Mouse (Mus musculus) kidney, embryonic 15.5 days (tissue): Measurements from ENCODE around the gene Arap1. TPM values are rescaled to one million over a fixed set of nuclear protein-coding genes. Genes with fewer than 3 reads are reported as not detected.

Source experiments
- ATAC-seq: fragments of 200-750 bp; cut with Nextera tagmentation; replicated peaks from 2 replicates; pipeline ENCODE4 v1.8.0; 2017; ENCODE audit warnings: moderate TSS enrichment; ENCODE audit not compliant: low FRiP score
- H3K27ac ChIP-seq: fragments of 300-500 bp; sonication (generic); 2 replicates; pipeline ENCODE4 v1.5.1; 2015; ENCODE audit warnings: mild to moderate bottlenecking, inconsistent platforms
- H3K27me3 ChIP-seq: fragments of 300-500 bp; sonication (generic); 2 replicates; pipeline ENCODE4 v1.6.1; 2015; ENCODE audit warnings: inconsistent platforms
- H3K36me3 ChIP-seq: fragments of 300-500 bp; sonication (generic); 2 replicates; pipeline ENCODE4 v1.6.1; 2015; ENCODE audit warnings: inconsistent platforms
- H3K4me1 ChIP-seq: fragments of 300-500 bp; sonication (generic); 2 replicates; pipeline ENCODE4 v1.6.1; 2015; ENCODE audit warnings: inconsistent platforms
- H3K4me2 ChIP-seq: fragments of 300-500 bp; sonication (generic); 2 replicates; pipeline ENCODE4 v1.6.1; 2015; ENCODE audit warnings: moderate library complexity, mild to moderate bottlenecking, inconsistent platforms
- H3K4me3 ChIP-seq: fragments of 300-500 bp; sonication (generic); replicated peaks from 2 replicates; pipeline ENCODE4 v1.5.1; 2015; ENCODE audit warnings: mild to moderate bottlenecking, inconsistent platforms
- H3K9ac ChIP-seq: fragments of 300-500 bp; sonication (generic); 2 replicates; pipeline ENCODE4 v1.6.1; 2015; ENCODE audit warnings: mild to moderate bottlenecking, inconsistent platforms
- H3K9me3 ChIP-seq: fragments of 300-500 bp; sonication (generic); replicated peaks from 2 replicates; pipeline ENCODE4 v1.6.1; 2016; ENCODE audit warnings: inconsistent platforms
- WGBS: fragments of 180-500 bp; shearing (Covaris S2); methylation state at CpG from one replicate; pipeline ENCODE4 v1.1.7; 2015; ENCODE audit warnings: mixed read lengths; 5-methylcytosine and 5-hydroxymethylcytosine counted together
- polyA plus RNA-seq: library from polyadenylated mRNA; unstranded; fragments of >200 nt; fragmentation: Nextera tagmentation; extraction: Ambion mirVana; gene quantifications from 2 replicates; pipeline ENCODE4 v1.2.1, GENCODE M21; 2015

Arap1 gene
- polyA plus RNA-seq, 1 experiment from 2014 or later, result 97.1 TPM

GRCm38 (mm10) chr7:101426692-101427091 is 78.8 kb downstream of the Arap1 start:
- Histone ChIP-seq H3K9me3 (no peaks in the 10 kb centered on the region), H3K36me3 (no peaks in the 10 kb centered on the region), H3K4me1 (no peaks in the 10 kb centered on the region), H3K9ac (no peak overlapping the region), H3K4me3 (no peak overlapping the region), H3K27me3 (peaks cover 4% of the 10 kb centered on the region; the same call in 1 of the 2 replicates), H3K27ac (no peak overlapping the region), H3K4me2 (no peak overlapping the region)
- no peak for ATAC-seq
- 73% methylated on average over 8 of the region's 8 CpGs for WGBS

- no peaks in the 10 kb centered on the region for H3K27me3 ChIP-seq
- H3K9me3 ChIP-seq, result no peaks in the 10 kb centered on the region
- no peak overlapping the region for H3K4me3 ChIP-seq
- H3K4me2 ChIP-seq, result no peak overlapping the region
- WGBS, result 27% methylated on average over 2 of the region's 2 CpGs
- no peaks in the 10 kb centered on the region for H3K36me3 ChIP-seq
- ATAC-seq, result no peak
- no peaks in the 10 kb centered on the region for H3K4me1 ChIP-seq
- H3K27ac ChIP-seq, result no peak overlapping the region
- H3K9ac ChIP-seq, result no peak overlapping the region
Observed at GRCm38 (mm10) chr7:101427736-101428135, 79.9 kb downstream of the Arap1 start.

- Histone ChIP-seq H3K36me3 (no peaks in the 10 kb centered on the region), H3K9me3 (no peaks in the 10 kb centered on the region), H3K4me3 (no peak overlapping the region), H3K9ac (no peak overlapping the region), H3K4me2 (no peak overlapping the region), H3K27me3 (no peaks in the 10 kb centered on the region), H3K27ac (no peak overlapping the region), H3K4me1 (no peaks in the 10 kb centered on the region)
- WGBS, result 60% methylated on average over 6 of the region's 6 CpGs
- ATAC-seq, result no peak
Observed at GRCm38 (mm10) chr7:101435038-101435437, 87.2 kb downstream of the Arap1 start.

- no peak overlapping the region for H3K4me3 ChIP-seq
- 3% methylated on average over 1 of the region's 1 CpGs for WGBS
- no peak for ATAC-seq
- no peaks in the 10 kb centered on the region for H3K27me3 ChIP-seq
- H3K4me2 ChIP-seq, result no peak overlapping the region
- no peak overlapping the region for H3K9ac ChIP-seq
- H3K9me3 ChIP-seq, result no peaks in the 10 kb centered on the region
- H3K27ac ChIP-seq, result no peak overlapping the region
- no peaks in the 10 kb centered on the region for H3K36me3 ChIP-seq
- no peaks in the 10 kb centered on the region for H3K4me1 ChIP-seq
Observed at GRCm38 (mm10) chr7:101437876-101438275, 90.0 kb downstream of the Arap1 start.

- Histone ChIP-seq H3K4me2 (no peak overlapping the region), H3K27me3 (no peaks in the 10 kb centered on the region), H3K9me3 (no peaks in the 10 kb centered on the region), H3K36me3 (no peaks in the 10 kb centered on the region), H3K4me3 (no peak overlapping the region), H3K4me1 (no peaks in the 10 kb centered on the region), H3K27ac (no peak overlapping the region), H3K9ac (no peak overlapping the region)
- no peak for ATAC-seq
- WGBS, result 66% methylated on average over 10 of the region's 10 CpGs
Observed at GRCm38 (mm10) chr7:101443093-101443492, 95.2 kb downstream of the Arap1 start.

- H3K27me3 ChIP-seq, result no peaks in the 10 kb centered on the region
- no peaks in the 10 kb centered on the region for H3K4me1 ChIP-seq
- 69% methylated on average over 4 of the region's 4 CpGs for WGBS
- H3K4me3 ChIP-seq, result no peak overlapping the region
- H3K27ac ChIP-seq, result no peak overlapping the region
- no peak overlapping the region for H3K9ac ChIP-seq
- no peak for ATAC-seq
- no peaks in the 10 kb centered on the region for H3K36me3 ChIP-seq
- no peak overlapping the region for H3K4me2 ChIP-seq
- no peaks in the 10 kb centered on the region for H3K9me3 ChIP-seq
Observed at GRCm38 (mm10) chr7:101444211-101444610, 96.3 kb downstream of the Arap1 start.

- WGBS, result 35% methylated on average over 3 of the region's 3 CpGs
- Histone ChIP-seq H3K4me3 (no peak overlapping the region), H3K27ac (no peak overlapping the region), H3K27me3 (peaks cover 25% of the 10 kb centered on the region), H3K36me3 (no peaks in the 10 kb centered on the region), H3K4me1 (peaks cover 13% of the 10 kb centered on the region), H3K9me3 (no peaks in the 10 kb centered on the region), H3K9ac (no peak overlapping the region), H3K4me2 (no peak overlapping the region)
- ATAC-seq, result no peak
Observed at GRCm38 (mm10) chr7:101449855-101450254, 102.0 kb downstream of the Arap1 start.

- Histone ChIP-seq H3K4me2 (peak overlapping the region; percentile 94), H3K36me3 (no peaks in the 10 kb centered on the region), H3K27me3 (peaks cover 25% of the 10 kb centered on the region), H3K9me3 (no peaks in the 10 kb centered on the region), H3K9ac (peak overlapping the region; percentile 21), H3K4me1 (peaks cover 20% of the 10 kb centered on the region), H3K27ac (no peak overlapping the region), H3K4me3 (peak overlapping the region; percentile 54)
- peak; percentile 88 for ATAC-seq
- under 1% methylated on average over 50 of the region's 68 CpGs for WGBS
Observed at GRCm38 (mm10) chr7:101450422-101451401, 102.8 kb downstream of the Arap1 start.

- Histone ChIP-seq H3K9ac (0 out of 2 replicates have a peak overlapping the region, but pooled peaks have one; percentile 21), H3K4me3 (peak overlapping the region; percentile 54), H3K4me1 (peaks cover 29% of the 10 kb centered on the region), H3K4me2 (peak overlapping the region; percentile 94), H3K9me3 (no peaks in the 10 kb centered on the region), H3K27ac (no peak overlapping the region), H3K27me3 (peaks cover 25% of the 10 kb centered on the region), H3K36me3 (no peaks in the 10 kb centered on the region)
- WGBS, result 86% methylated on average over 3 of the region's 3 CpGs
- no peak for ATAC-seq
Observed at GRCm38 (mm10) chr7:101452669-101453068, 104.8 kb downstream of the Arap1 start.

GRCm38 (mm10) chr7:101453296-101453695 is 105.4 kb downstream of the Arap1 start:
- ATAC-seq, result no peak
- H3K27me3 ChIP-seq, result peaks cover 25% of the 10 kb centered on the region
- H3K36me3 ChIP-seq, result no peaks in the 10 kb centered on the region
- peak overlapping the region; percentile 94 for H3K4me2 ChIP-seq
- no peaks in the 10 kb centered on the region for H3K9me3 ChIP-seq
- H3K27ac ChIP-seq, result no peak overlapping the region
- H3K9ac ChIP-seq, result no peak overlapping the region
- H3K4me3 ChIP-seq, result peak overlapping the region; percentile 54
- WGBS, result 86% methylated on average over 3 of the region's 3 CpGs
- peaks cover 35% of the 10 kb centered on the region for H3K4me1 ChIP-seq

GRCm38 (mm10) chr7:101453725-101454124 is 105.9 kb downstream of the Arap1 start:
- no peak for ATAC-seq
- WGBS, result 34% methylated on average over 8 of the region's 8 CpGs
- Histone ChIP-seq H3K4me3 (peak overlapping the region; percentile 54), H3K9me3 (no peaks in the 10 kb centered on the region), H3K4me2 (peak overlapping the region; percentile 94; the same call in 1 of the 2 replicates), H3K27me3 (peaks cover 25% of the 10 kb centered on the region), H3K4me1 (peaks cover 38% of the 10 kb centered on the region), H3K9ac (no peak overlapping the region), H3K27ac (no peak overlapping the region), H3K36me3 (no peaks in the 10 kb centered on the region)

GRCm38 (mm10) chr7:101454479-101454878 is 106.6 kb downstream of the Arap1 start:
- 88% methylated on average over 9 of the region's 9 CpGs for WGBS
- Histone ChIP-seq H3K4me1 (peaks cover 41% of the 10 kb centered on the region), H3K4me2 (no peak overlapping the region; the same call in 1 of the 2 replicates), H3K9ac (no peak overlapping the region), H3K4me3 (no peak overlapping the region), H3K36me3 (no peaks in the 10 kb centered on the region), H3K27me3 (peaks cover 23% of the 10 kb centered on the region), H3K27ac (no peak overlapping the region), H3K9me3 (no peaks in the 10 kb centered on the region)
- ATAC-seq, result no peak
